Mouse (Mus musculus): ENCODE measurements at regions not wholly inside any gene's neighbourhood (a gene's known extent, or its start where the extent isn't known, plus 50 kb on each side); places are given as distances from the start of the nearest gene placed in this dataset.
A peak's percentile ranks its signal among the peaks of the same experiment; 100 is the strongest.

DNA sequence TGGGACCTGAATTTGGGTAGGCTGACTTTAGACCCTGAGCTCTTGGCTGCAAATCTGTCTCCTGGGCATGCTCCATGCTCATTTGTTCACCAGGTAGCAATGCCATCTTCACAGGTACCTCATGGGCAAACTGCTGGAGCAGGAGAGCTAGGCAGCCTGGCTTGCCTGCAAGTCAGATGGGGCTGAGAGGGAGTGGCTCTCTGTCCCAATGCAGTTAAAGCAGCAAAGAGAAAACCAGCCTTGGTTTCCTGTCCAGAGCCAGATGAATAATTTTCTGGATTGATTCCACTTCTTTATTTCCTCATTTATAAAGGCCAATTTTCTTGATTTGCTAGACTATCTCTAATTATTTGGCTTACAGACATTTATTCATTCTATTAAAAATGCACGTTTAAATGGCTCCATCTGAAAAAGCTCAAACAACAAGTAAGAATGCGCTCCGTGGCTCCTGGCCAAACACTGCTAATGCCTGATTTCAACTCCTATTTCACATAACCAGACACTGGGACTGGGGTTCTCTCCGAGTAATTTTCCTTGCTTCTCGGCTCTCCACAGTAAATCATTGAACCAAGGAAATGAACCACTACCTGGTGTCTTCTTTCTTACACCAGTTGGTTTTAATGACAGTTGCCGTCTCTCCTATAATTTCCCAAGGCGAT lies 60.5 kb downstream of the Rsl24d1 start:
- DNase-seq: no peak

DNA sequence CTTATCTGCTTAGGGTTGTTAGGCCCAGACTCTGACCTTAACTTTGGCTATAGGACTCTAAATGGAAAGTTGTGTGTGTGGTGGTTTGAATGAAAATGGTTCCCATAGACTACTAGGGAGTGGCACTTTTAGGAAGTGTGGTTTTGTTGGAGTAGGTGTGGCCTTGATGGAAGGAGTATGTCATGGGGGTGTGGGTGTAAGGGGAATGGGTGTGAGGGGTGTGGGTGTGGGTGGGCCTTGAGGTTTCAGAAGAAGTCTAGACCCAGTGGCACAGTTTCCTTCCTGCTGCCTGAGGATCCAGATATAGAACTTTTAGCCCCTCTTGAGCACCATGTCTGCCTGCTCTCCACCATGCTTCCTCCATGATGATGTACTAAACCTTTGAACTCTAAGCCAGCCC lies 63.4 kb downstream of the Rsl24d1 start:
- DNase-seq: no peak

DNA sequence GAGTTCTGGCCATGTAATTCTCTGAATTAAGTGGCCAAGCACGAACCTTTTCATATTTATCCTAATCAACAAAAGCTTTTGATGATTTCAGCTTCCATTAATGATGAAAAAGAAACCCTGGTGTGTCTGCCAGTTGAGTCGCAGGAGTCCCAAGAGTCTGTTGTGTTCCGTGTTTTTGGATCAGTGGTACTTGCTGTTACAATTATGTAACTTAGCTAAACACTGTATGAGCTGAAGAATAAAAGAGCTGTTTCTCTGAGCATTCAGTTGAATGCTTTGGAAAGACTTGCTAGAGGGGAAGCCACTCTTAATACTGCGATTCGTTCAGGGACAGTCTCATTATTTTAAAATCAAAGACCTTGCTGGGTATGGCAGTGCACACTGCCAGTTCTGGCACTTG lies 70.1 kb downstream of the Rsl24d1 start:
- no peak for DNase-seq

DNA sequence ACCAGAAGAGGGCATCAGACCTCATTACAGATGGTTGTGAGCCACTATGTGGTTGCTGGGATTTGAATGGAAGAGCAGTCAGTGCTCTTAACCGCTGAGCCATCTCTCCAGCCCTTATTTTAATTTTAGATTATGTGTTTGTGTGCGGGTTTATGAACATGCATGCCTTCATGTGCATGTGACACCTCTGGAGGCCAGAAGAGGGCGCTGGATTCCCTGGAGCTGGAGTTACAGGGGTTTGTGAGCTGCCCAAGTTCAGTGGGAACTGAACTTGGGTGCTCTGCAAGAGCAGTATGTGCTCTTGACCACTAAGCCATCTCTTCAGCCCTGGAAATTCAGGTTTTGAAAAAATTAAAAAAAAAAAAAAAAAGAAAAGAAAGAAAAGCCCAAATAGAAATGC lies 71.7 kb downstream of the Rsl24d1 start:
- no peak for DNase-seq

DNA sequence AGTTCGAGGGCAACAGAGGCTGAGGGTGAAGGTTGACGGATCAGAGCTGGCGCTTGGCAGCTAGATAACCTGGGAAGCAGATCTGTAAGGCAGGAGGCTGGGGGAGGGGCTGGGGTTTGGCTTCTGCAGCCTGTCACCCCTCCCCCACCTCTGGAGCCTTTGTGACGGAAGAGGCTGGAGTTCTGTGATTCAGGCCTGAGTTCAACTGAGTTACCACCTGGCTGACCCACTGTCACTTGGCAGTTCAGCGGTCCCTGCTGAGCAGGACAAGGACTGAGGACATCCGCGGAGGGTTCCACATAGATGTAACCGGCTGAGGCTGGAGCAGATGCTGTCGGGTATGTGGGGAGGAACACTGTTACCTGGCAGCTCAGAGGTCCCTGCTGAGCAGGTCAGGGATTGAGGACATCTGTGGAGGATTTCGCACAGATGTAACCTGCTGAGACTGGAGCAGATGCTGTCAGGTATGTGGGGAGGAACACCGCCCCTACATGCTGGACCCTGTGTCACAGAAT lies 79.1 kb downstream of the Rsl24d1 start:
- DNase-seq: peak; percentile 94

- peak; percentile 95 for DNase-seq
Observed at GRCm38 (mm10) chr9:73198261-73199085, 85.2 kb downstream of the Rsl24d1 start.

GRCm38 (mm10) chr9:73223111-73223510 lies 109.9 kb downstream of the Rsl24d1 start:
- DNase-seq: no peak

- DNase-seq: no peak
Observed at GRCm38 (mm10) chr9:73240188-73240587, 127.0 kb downstream of the Rsl24d1 start.

- peak; percentile 18 for DNase-seq
Observed at GRCm38 (mm10) chr9:73242521-73243308, 129.5 kb downstream of the Rsl24d1 start.

GRCm38 (mm10) chr9:73244177-73244576 lies 131.0 kb downstream of the Rsl24d1 start:
- DNase-seq: no peak

- peak; percentile 34 for DNase-seq
Observed at GRCm38 (mm10) chr9:73245524-73245923, 132.3 kb downstream of the Rsl24d1 start.

GRCm38 (mm10) chr9:73258171-73258570 lies 144.9 kb downstream of the Rsl24d1 start:
- peak; percentile 28 for DNase-seq

DNA sequence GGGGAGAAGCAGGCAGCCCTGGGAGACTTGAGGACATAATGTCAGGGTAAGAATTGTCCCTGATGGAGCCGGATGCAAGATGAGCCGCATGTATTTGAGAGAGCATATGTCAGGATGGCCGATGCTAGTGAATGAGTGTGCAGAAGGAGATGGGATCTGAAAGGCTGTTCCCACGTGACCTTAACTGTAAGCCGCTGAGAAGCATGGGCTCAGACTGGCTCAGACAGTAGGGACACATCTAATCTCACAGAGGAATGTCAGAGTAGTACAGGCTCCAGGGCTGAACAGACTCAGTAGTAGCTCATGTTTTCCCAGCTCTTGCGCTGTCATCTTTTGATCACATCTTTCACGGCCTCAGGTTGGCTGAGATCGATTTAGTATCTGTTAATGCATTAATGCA lies 145.4 kb downstream of the Rsl24d1 start:
- DNase-seq: no peak

DNA sequence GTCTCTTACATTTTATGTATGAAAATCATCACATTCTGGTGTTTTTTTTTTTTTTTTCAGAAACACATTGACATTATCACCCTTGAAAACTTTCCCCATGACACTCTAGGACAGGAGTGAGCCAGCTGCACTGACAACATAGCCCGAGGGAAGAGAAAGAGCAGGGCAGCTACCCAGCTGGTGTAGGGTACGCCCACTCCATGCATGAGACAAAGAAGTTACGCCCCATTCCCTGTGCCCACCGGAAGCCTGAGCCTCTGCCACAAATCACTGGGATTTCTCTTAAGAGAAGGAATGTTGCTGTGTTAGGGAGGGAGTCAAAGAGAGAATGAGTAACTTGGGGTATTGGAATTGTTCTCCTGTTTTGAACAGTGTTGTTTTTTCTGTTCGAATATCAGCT lies 149.5 kb downstream of the Rsl24d1 start:
- no peak for DNase-seq

DNA sequence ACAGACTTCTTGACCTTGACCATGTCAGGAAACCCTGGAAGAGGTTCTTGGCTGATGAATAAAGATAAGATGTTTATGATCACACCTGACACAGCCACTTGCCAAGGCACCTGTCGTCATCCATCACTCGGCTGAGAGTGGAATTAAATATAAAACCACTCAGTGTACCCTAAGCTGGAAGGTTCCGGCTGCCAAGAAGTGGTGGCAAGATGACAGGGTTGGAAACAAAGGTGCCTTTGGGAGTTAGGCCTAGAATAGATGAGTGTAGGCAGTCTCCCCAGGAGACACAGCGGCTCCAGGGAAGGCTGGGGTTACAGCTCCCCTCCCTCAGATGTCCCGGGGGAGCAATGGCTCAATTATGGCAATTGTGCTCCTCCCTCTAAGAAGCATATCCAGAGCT lies 157.0 kb downstream of the Rsl24d1 start:
- DNase-seq: no peak

DNA sequence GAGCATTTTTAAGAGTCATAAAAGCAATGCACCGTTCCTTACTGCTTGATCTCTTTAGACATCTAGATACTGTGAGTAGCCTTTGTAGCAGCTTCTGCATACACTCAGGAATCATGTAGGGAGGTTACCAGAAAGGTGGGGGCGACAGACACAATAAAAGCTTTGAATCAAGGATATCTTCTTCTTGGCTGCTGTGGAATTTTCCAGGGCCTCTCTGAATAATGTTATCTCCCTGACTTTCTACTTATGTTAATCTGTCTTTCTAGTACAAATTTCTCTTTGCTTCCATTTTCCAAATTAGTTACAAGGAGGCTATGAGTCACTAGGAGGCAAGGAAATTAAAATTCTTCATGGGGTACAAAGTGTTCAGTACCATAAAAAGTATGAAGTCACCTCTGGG lies 159.4 kb downstream of the Rsl24d1 start:
- no peak for DNase-seq

DNA sequence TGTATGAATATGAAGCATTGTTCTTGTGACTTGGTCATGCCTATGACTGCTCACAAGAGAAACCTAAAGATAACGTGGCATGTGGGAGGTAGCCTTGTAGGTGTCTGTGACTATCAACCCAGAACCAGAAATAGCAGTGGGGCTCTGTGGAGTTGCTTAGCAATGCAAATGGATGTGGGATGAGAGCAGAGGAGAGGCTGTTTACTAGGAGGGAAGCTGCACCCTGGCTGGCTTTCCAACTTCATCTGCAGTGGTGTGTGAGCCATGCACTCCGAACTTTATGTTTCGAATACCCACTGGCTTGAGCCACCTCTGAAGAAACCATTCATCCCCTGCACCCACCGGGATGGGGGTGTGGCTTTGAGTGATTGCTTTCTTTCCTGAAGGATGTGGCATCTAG lies 160.5 kb downstream of the Rsl24d1 start:
- DNase-seq: no peak

GRCm38 (mm10) chr9:73275671-73276070 lies 162.4 kb downstream of the Rsl24d1 start:
- DNase-seq: no peak

DNA sequence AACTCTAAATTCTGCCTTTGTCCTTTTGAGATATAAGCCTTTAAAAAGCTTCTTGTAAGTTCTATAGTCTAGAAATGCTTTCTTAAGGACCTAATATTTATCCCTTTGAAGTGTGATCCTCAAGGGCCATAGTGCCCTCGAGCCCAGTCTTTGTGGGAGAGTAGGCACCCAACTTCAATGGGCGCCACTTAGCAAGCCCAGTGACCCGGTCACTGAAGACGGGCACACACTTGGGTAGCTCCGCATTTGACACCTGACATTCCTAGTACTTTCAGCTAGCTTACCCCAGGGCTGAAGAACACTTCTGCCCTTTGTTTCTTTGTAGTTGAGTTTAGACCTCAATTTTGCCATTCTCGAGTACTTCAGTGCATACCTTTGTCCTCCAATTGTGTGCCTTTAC lies 182.1 kb downstream of the Rsl24d1 start:
- DNase-seq: no peak

DNA sequence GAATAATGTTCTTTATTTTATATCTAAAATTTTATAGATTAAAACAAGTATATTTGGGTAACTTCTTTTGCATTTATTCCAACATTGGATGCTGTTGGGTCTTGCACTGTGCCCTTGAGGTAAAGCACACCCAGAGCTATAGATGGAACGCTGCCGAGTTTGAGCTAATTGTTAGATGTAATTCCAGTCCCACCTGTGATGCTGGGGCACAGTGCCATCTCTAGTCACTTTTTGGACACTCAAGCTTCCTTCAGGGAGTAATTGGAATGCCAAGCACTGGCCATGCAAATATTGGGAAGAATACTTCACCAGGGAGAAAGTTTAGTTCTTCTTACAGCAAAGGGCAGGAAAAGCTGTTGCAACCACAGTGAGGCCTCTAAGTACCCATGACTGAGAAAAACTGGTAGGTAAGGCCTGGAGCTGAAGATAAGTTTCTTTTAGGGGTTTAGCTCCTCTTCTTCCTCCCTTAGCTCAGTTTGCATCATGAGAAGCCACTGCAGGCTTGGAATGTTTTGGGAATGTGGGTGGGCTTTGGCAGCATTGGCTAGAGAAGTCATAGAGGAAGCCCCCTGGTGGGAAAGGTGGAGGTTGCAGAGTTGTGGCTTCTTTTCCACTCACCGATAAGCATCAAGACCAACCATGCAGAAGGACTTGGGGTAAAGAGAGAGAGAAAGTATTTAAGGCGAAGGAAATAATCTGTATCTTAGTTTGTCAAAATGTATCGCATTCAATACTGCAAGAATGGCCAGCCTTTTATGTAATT lies 189.1 kb downstream of the Rsl24d1 start:
- DNase-seq: peak; percentile 61

GRCm38 (mm10) chr9:73317048-73317447 lies 203.8 kb downstream of the Rsl24d1 start:
- no peak for DNase-seq

DNA sequence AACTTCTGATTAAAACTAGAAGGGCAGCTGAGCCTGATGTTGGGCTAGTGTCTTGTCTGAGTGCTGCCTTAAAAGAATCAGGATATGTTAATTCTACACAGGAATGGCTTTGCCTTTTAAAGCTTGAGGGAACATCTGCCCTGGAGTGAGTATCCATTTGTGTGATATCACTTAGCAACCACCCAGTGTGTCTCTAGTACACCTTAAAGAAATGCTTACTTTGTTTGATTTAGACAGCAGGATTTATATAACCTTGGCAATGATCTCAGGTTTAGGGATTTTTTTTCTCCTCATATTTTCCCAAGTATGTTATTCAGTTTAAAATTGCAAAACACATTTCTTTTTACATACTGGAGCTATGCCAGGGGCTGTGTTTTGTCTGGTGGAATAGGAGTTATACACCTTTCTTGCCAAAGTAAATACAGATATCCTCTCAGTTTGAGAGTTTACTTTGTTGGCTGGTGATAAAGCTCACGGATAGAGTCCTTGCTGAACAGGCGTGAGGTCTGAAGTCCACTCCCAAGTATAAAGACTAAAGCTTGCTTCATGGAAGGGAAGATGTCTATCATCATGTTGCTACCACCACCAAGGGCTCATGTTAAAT lies 206.6 kb downstream of the Rsl24d1 start:
- DNase-seq: no peak

Data from cerebellum, adult 9-11 months (tissue).